Mouse (Mus musculus) limb, embryonic 14.5 days (tissue): ENCODE measurements around the gene Spata18. TPM values are rescaled to one million over a fixed set of nuclear protein-coding genes. Genes with fewer than 3 reads are reported as not detected.

ENCODE experiments used
- ATAC-seq: fragments of 200-750 bp; cut with Nextera tagmentation; 2 replicates; pipeline ENCODE4 v1.8.0; 2017; ENCODE audit warnings: low read depth, moderate number of reproducible peaks, moderate TSS enrichment; ENCODE audit not compliant: low FRiP score
- DNase-seq: peaks from one replicate; pipeline ENCODE4 v3.0.0-alpha.2; 2015; ENCODE audit warnings: low spot score
- H3K27ac ChIP-seq: fragments of 300-500 bp; sonication (generic); replicated peaks from 2 replicates; pipeline ENCODE4 v1.5.1; 2014; ENCODE audit warnings: low read depth, mild to moderate bottlenecking, low read length, moderate library complexity, mixed read lengths
- H3K27me3 ChIP-seq: fragments of 300-500 bp; sonication (generic); 2 replicates; pipeline ENCODE4 v1.6.1; 2014; ENCODE audit warnings: low read length, mixed read lengths; ENCODE audit not compliant: control insufficient read depth, insufficient read depth
- H3K36me3 ChIP-seq: fragments of 300-500 bp; sonication (generic); 2 replicates; pipeline ENCODE4 v1.6.1; 2014; ENCODE audit warnings: mild to moderate bottlenecking, low read length, moderate library complexity, mixed read lengths; ENCODE audit not compliant: control insufficient read depth, insufficient read depth
- H3K4me1 ChIP-seq: fragments of 300-500 bp; sonication (generic); 2 replicates; pipeline ENCODE4 v1.6.1; 2014; ENCODE audit warnings: antibody characterized with exemption, low read length, mixed read lengths; ENCODE audit not compliant: control insufficient read depth, insufficient read depth
- H3K4me2 ChIP-seq: fragments of 300-500 bp; sonication (generic); replicated peaks from 2 replicates; pipeline ENCODE4 v1.6.1; 2014; ENCODE audit warnings: low read depth, mild to moderate bottlenecking, low read length, moderate library complexity; ENCODE audit not compliant: severe bottlenecking
- H3K4me3 ChIP-seq: fragments of 300-500 bp; sonication (generic); replicated peaks from 2 replicates; pipeline ENCODE4 v1.5.1; 2014; ENCODE audit warnings: low read length
- H3K9ac ChIP-seq: fragments of 300-500 bp; sonication (generic); 2 replicates; pipeline ENCODE4 v1.6.1; 2014; ENCODE audit warnings: mild to moderate bottlenecking, low read depth, low read length, moderate library complexity; ENCODE audit not compliant: severe bottlenecking
- H3K9me3 ChIP-seq: fragments of 300-500 bp; sonication (generic); 2 replicates; pipeline ENCODE4 v1.6.1; 2016; ENCODE audit warnings: low read length; ENCODE audit not compliant: control insufficient read depth
- POLR2A ChIP-seq: fragments of 200-500 bp; IDR thresholded peaks from 2 replicates; pipeline ENCODE4 v1.8.0; 2012; ENCODE audit warnings: inconsistent platforms, mild to moderate bottlenecking, moderate library complexity, borderline replicate concordance; ENCODE audit not compliant: insufficient read depth, insufficient read length; ENCODE audit errors: extremely low read depth
- WGBS: fragments of 180-500 bp; shearing (Covaris S2); extraction: QIAGEN DNeasy Blood & Tissue Kit; methylation state at CpG from one replicate; pipeline ENCODE4 v1.1.7; 2014; 5-methylcytosine and 5-hydroxymethylcytosine counted together
- polyA plus RNA-seq, 2 experiments: library from polyadenylated mRNA; depleted of rRNA in 1 of 2; stranded (reverse) in 1 of 2; unstranded in 1 of 2; fragments of >200 nt; fragmentation: Nextera tagmentation in 1 of 2; extraction: Ambion mirVana in 1 of 2; gene quantifications; 2 replicates each; pipeline versions ENCODE4 v1.2.1 to v1.2.3; 2012 to 2014

Gene Spata18
- polyA plus RNA-seq, 2 experiments, result 1.4 to 2.5 TPM

- Histone ChIP-seq H3K4me3 (no peak overlapping the region), H3K27me3 (no peaks in the 10 kb centered on the region), H3K27ac (no peak overlapping the region), H3K4me2 (no peak overlapping the region), H3K9me3 (no peaks in the 10 kb centered on the region), H3K4me1 (no peaks in the 10 kb centered on the region), H3K36me3 (no peaks in the 10 kb centered on the region), H3K9ac (no peak overlapping the region)
- TF ChIP-seq POLR2A, result no peak
- DNase-seq, result no peak
- WGBS, result 81% methylated on average over 15 of the region's 15 CpGs
- no peak for ATAC-seq
Observed at GRCm38 (mm10) chr5:73627991-73628390, 23.2 kb upstream of the Spata18 start.

DNA sequence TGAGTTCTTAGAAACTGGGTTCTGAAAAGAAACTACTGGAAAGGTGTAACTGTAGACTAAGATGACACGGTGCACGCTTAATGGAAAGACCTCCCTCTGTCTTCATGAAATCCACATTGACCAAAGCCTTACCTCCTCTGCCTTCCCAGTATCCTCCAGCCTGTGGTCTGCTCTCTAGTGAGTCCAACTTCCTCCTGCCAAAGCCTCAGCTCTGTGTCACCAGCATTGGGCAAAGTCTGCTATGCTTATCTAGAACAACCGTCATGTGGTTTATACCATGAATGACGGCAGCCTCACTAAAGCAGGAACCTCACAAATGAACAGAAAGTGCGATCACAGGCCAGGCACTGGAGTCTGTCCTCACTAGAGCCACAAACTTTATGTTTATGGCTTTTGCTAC, 21.0 kb upstream of the Spata18 start:
- Histone ChIP-seq H3K36me3 (peaks cover 14% of the 10 kb centered on the region), H3K4me1 (no peaks in the 10 kb centered on the region), H3K4me2 (no peak overlapping the region), H3K27ac (no peak overlapping the region), H3K4me3 (no peak overlapping the region), H3K9ac (no peak overlapping the region), H3K27me3 (no peaks in the 10 kb centered on the region), H3K9me3 (peaks cover 7% of the 10 kb centered on the region)
- WGBS, result 72% methylated on average over 5 of the region's 5 CpGs
- no peak for TF ChIP-seq POLR2A
- DNase-seq (no peak), ATAC-seq (no peak)

- 77% methylated on average over 10 of the region's 10 CpGs for WGBS
- no peak for DNase-seq
- Histone ChIP-seq H3K27ac (no peak overlapping the region), H3K4me1 (no peaks in the 10 kb centered on the region), H3K9ac (no peak overlapping the region), H3K36me3 (peaks cover 23% of the 10 kb centered on the region), H3K27me3 (no peaks in the 10 kb centered on the region), H3K4me2 (no peak overlapping the region), H3K9me3 (peaks cover 7% of the 10 kb centered on the region), H3K4me3 (no peak overlapping the region)
- no peak for ATAC-seq
- no peak for TF ChIP-seq POLR2A
Observed at GRCm38 (mm10) chr5:73631001-73631558, 20.1 kb upstream of the Spata18 start.

DNA sequence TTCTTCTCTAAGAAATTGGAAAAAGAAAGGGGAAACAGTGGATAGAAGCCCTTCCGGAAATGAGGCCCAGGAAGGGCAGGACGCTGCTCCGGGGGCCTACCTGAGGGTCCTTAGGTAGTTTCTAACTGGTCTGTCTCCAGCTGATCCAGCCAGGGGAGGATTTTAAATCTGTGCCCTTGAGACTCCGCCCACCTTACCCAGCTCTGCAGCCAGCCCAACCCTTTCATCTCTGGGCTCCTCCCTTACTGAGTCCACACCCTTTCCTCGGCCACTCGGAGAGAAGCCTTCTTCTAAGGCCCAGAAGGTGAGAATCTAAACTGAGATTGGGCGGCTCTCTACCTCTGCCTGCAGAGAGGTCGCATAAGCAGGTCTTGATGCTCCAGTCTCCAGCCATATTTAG, 18.9 kb upstream of the Spata18 start, which contains the start of gene Lrrc66:
TSS of gene Lrrc66 (minus strand) at position 236 of the 400 bp plus-strand sequence.
- no peak within 1 kb of the TSS for H3K4me3 ChIP-seq
- TF ChIP-seq POLR2A, result no peak
- H3K4me1 ChIP-seq, result 0 out of 2 replicates have a peak, but pooled peaks cover under 1% of the 10 kb centered on the region
- DNase-seq (no peak), ATAC-seq (no peak)
- no peaks in the 10 kb centered on the region for H3K27me3 ChIP-seq
- H3K27ac ChIP-seq, result no peak within 1 kb of the TSS
- WGBS, result 71% methylated on average over 8 of the region's 8 CpGs
- H3K9me3 ChIP-seq, result peaks cover 7% of the 10 kb centered on the region
- H3K4me2 ChIP-seq, result no peak within 1 kb of the TSS
- H3K36me3 ChIP-seq, result peaks cover 35% of the 10 kb centered on the region
- H3K9ac ChIP-seq, result no peak within 1 kb of the TSS

DNA sequence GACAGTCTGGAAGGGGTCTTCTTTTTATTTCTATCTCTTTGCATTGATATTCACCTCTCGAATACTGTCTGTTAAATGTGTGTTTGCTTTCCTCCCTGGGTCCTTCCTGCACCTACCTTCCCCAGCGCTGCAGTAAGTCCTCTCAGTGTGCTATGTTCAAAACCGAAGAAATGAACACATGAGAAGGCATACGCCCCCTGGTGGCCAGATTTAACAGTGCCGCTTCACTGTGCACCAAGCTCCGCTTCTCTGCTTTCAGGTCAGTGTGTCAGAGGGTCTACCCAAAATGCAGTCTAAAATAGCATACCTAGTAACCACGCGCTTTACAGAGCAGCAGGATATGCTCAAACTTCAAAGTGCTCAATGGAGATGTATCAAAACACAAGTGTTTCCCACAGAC, 18.0 kb upstream of the Spata18 start:
- ATAC-seq, result no peak
- WGBS, result 65% methylated on average over 8 of the region's 8 CpGs
- DNase-seq, result peak; percentile 77
- peaks cover 7% of the 10 kb centered on the region for H3K9me3 ChIP-seq
- H3K4me2 ChIP-seq, result no peak overlapping the region
- H3K36me3 ChIP-seq, result peaks cover 38% of the 10 kb centered on the region
- H3K4me3 ChIP-seq, result no peak overlapping the region
- H3K4me1 ChIP-seq, result 0 out of 2 replicates have a peak, but pooled peaks cover 3% of the 10 kb centered on the region
- H3K27ac ChIP-seq, result no peak overlapping the region
- no peak overlapping the region for H3K9ac ChIP-seq
- H3K27me3 ChIP-seq, result no peaks in the 10 kb centered on the region
- no peak for TF ChIP-seq POLR2A
